Mouse (Mus musculus) spleen, postnatal 4 days (tissue): ENCODE data around the gene 1700047I17Rik2.
A peak's percentile ranks its signal among the peaks of the same experiment; 100 is the strongest.
"Not testable (repeated sequence)": the region's sequence is repeated elsewhere in the genome, so short reads cannot be mapped to it uniquely, and the experiment has no call there.

Experiments used
- DNase-seq, 2 experiments: peaks; one replicate each; pipeline ENCODE4 v3.0.0; 2022; ENCODE audit warnings: low spot score in 2 of 2

The 1700047I17Rik2 gene

GRCm38 (mm10) chr12:55199306-55199705 lies at the start of gene 1700047I17Rik2:
Gene 1700047I17Rik2, plus strand, starts transcription at chr12:55199592.
- not testable (repeated sequence) for DNase-seq

GRCm38 (mm10) chr12:55154559-55155448 lies 44.6 kb upstream of the 1700047I17Rik2 start, which contains the start of gene Srp54b:
Gene Srp54b, plus strand, starts transcription at chr12:55155104.
- not testable (repeated sequence) for DNase-seq

GRCm38 (mm10) chr12:55155449-55155783 lies 44.0 kb upstream of the 1700047I17Rik2 start:
- not testable (repeated sequence) for DNase-seq

GRCm38 (mm10) chr12:55167034-55167557 lies 32.3 kb upstream of the 1700047I17Rik2 start:
- DNase-seq, result not testable (repeated sequence)

- not testable (repeated sequence) for DNase-seq
Observed at GRCm38 (mm10) chr12:55187686-55188085, 11.7 kb upstream of the 1700047I17Rik2 start.

- DNase-seq, result not testable (repeated sequence)
Observed at GRCm38 (mm10) chr12:55189127-55189526, 10.3 kb upstream of the 1700047I17Rik2 start.

- not testable (repeated sequence) for DNase-seq
Observed at GRCm38 (mm10) chr12:55199799-55200198, 407 bp downstream of the 1700047I17Rik2 start.

GRCm38 (mm10) chr12:55212944-55213343 lies 13.6 kb downstream of the 1700047I17Rik2 start:
- not testable (repeated sequence) for DNase-seq

GRCm38 (mm10) chr12:55229626-55230519 lies 30.5 kb downstream of the 1700047I17Rik2 start, which contains the start of gene Srp54c:
Gene Srp54c, plus strand, starts transcription at chr12:55230168.
- not testable (repeated sequence) for DNase-seq

GRCm38 (mm10) chr12:55230520-55230861 lies 31.1 kb downstream of the 1700047I17Rik2 start:
- peak in 1 of 2 experiments; percentile 12 for DNase-seq

- not testable (repeated sequence) for DNase-seq
Observed at GRCm38 (mm10) chr12:55242243-55242642, 42.9 kb downstream of the 1700047I17Rik2 start.

GRCm38 (mm10) chr12:55261950-55262349 lies 62.6 kb downstream of the 1700047I17Rik2 start:
- DNase-seq, result not testable (repeated sequence)

GRCm38 (mm10) chr12:55263385-55263784 lies 64.0 kb downstream of the 1700047I17Rik2 start:
- not testable (repeated sequence) for DNase-seq
